Mouse (Mus musculus): Measurements from ENCODE around the gene Naa30. TPM values are rescaled to one million over a fixed set of nuclear protein-coding genes. Genes with fewer than 3 reads are reported as not detected.
A peak's percentile ranks its signal among the peaks of the same experiment; 100 is the strongest.
"Not testable (repeated sequence)": the region's sequence is repeated elsewhere in the genome, so short reads cannot be mapped to it uniquely, and the experiment has no call there.

The Naa30 gene
- polyA plus RNA-seq, 1 experiment from 2014 or later = 15.0 TPM

DNA sequence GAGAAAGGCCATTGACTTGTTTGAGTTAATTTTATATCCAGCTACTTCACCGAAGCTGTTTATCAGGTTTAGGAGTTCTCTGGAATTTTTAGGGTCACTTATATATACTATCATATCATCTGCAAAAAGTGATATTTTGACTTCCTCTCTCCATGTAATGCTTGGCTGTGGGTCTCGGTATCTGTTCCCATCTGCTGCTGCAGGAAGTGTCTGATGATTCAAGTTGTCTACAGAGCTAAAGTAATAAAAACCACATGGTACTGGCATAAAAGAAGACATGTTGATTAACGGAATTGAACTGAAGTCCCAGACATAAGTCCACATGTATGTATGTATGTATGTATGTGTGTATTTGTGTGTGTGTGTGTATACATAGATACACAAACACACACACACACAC is 38.2 kb downstream of the Naa30 start:
- not testable (repeated sequence) for H3K9ac ChIP-seq (ENCODE audit: low read length); ATAC-seq; H3K27me3 ChIP-seq (replicated peaks; ENCODE audit: control insufficient read depth, insufficient read depth, low read length); H3K4me3 ChIP-seq (ENCODE audit: low read depth, low read length); H3K9me3 ChIP-seq (replicated peaks; ENCODE audit: control insufficient read depth, low read length); H3K4me2 ChIP-seq (ENCODE audit: low read length); H3K27ac ChIP-seq (ENCODE audit: low read depth, low read length); H3K36me3 ChIP-seq (ENCODE audit: control insufficient read depth, insufficient read depth, low read length); DNase-seq (ENCODE audit: low spot score); H3K4me1 ChIP-seq (ENCODE audit: control insufficient read depth, insufficient read depth, low read length)
- 89% methylated on average over 3 of the region's 3 CpGs for WGBS

- Histone ChIP-seq H3K36me3 (ENCODE audit: control insufficient read depth, insufficient read depth, low read length) (no peaks in the 10 kb centered on the region), H3K4me2 (ENCODE audit: low read length) (no peak overlapping the region), H3K27me3 (replicated peaks; ENCODE audit: control insufficient read depth, insufficient read depth, low read length) (no peaks in the 10 kb centered on the region), H3K4me3 (ENCODE audit: low read depth, low read length) (no peak overlapping the region), H3K27ac (ENCODE audit: low read depth, low read length) (no peak overlapping the region), H3K9ac (ENCODE audit: low read length) (no peak overlapping the region), H3K4me1 (ENCODE audit: control insufficient read depth, insufficient read depth, low read length) (no peaks in the 10 kb centered on the region), H3K9me3 (replicated peaks; ENCODE audit: control insufficient read depth, low read length) (no peaks in the 10 kb centered on the region)
- DNase-seq (ENCODE audit: low spot score) (no peak), ATAC-seq (no peak)
- WGBS = 63% methylated on average over 7 of the region's 7 CpGs
These were observed 46.7 kb downstream of the Naa30 start for GRCm38 (mm10) chr14:49218677-49219076.

- 89% methylated on average over 4 of the region's 4 CpGs for WGBS
- not testable (repeated sequence) for H3K9ac ChIP-seq (ENCODE audit: low read length); H3K27me3 ChIP-seq (replicated peaks; ENCODE audit: control insufficient read depth, insufficient read depth, low read length); DNase-seq (ENCODE audit: low spot score); ATAC-seq; H3K36me3 ChIP-seq (ENCODE audit: control insufficient read depth, insufficient read depth, low read length); H3K4me1 ChIP-seq (ENCODE audit: control insufficient read depth, insufficient read depth, low read length); H3K27ac ChIP-seq (ENCODE audit: low read depth, low read length); H3K9me3 ChIP-seq (replicated peaks; ENCODE audit: control insufficient read depth, low read length); H3K4me3 ChIP-seq (ENCODE audit: low read depth, low read length); H3K4me2 ChIP-seq (ENCODE audit: low read length)
These were observed 47.5 kb downstream of the Naa30 start for GRCm38 (mm10) chr14:49219466-49220022.

DNA sequence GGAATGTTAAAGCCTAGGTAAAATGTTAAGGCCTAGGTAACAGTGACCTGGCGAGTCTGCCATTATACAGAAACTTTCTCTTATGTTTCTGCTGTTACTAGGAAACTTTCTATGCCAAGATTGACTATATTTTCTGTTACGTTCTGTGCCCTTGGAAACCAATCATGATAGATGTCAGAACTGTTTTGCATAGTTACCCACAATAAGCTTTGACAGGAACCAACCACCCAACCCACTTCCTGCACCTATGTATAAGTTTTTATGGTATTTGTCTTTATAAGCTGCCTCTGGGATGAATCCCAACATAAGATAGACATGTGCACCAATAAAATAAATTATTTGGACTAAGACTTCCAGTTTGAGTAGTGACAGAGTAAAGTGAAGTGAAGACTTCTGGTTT is 49.7 kb downstream of the Naa30 start:
- DNase-seq (ENCODE audit: low spot score) = no peak
- H3K27me3 ChIP-seq (replicated peaks; ENCODE audit: control insufficient read depth, insufficient read depth, low read length) = no peaks in the 10 kb centered on the region
- H3K27ac ChIP-seq (ENCODE audit: low read depth, low read length) = no peak overlapping the region
- no peaks in the 10 kb centered on the region for H3K4me1 ChIP-seq (ENCODE audit: control insufficient read depth, insufficient read depth, low read length)
- 88% methylated on average over 2 of the region's 2 CpGs for WGBS
- H3K4me3 ChIP-seq (ENCODE audit: low read depth, low read length) = no peak overlapping the region
- no peak overlapping the region for H3K9ac ChIP-seq (ENCODE audit: low read length)
- no peak for ATAC-seq
- H3K9me3 ChIP-seq (replicated peaks; ENCODE audit: control insufficient read depth, low read length) = no peaks in the 10 kb centered on the region
- no peak overlapping the region for H3K4me2 ChIP-seq (ENCODE audit: low read length)
- H3K36me3 ChIP-seq (ENCODE audit: control insufficient read depth, insufficient read depth, low read length) = no peaks in the 10 kb centered on the region

DNA sequence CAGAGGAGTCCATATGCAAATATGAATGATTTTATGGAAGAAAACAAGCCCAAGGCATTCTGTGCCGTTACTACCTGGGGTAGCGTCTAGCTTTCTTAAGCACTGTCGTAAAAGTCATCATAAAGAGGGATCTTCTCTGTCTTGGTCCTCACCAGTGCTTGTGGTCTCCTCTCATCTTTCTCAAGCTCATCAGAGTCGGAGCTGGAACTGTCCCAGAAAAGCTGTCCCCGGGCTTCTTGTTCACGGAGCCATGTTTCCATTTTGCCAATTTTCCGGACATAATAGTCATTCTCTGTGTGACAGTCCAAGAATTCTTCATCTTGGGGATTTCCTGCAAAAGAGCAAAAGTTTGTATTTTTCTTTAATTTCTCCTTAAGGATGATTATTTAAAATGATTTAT is 54.4 kb downstream of the Naa30 start:
- no peaks in the 10 kb centered on the region for H3K9me3 ChIP-seq (replicated peaks; ENCODE audit: control insufficient read depth, low read length)
- no peaks in the 10 kb centered on the region for H3K27me3 ChIP-seq (replicated peaks; ENCODE audit: control insufficient read depth, insufficient read depth, low read length)
- no peak overlapping the region for H3K9ac ChIP-seq (ENCODE audit: low read length)
- ATAC-seq = no peak
- H3K4me3 ChIP-seq (ENCODE audit: low read depth, low read length) = no peak overlapping the region
- H3K4me2 ChIP-seq (ENCODE audit: low read length) = no peak overlapping the region
- 84% methylated on average over 7 of the region's 7 CpGs for WGBS
- no peaks in the 10 kb centered on the region for H3K4me1 ChIP-seq (ENCODE audit: control insufficient read depth, insufficient read depth, low read length)
- no peak for DNase-seq (ENCODE audit: low spot score)
- H3K36me3 ChIP-seq (ENCODE audit: control insufficient read depth, insufficient read depth, low read length) = no peaks in the 10 kb centered on the region
- H3K27ac ChIP-seq (ENCODE audit: low read depth, low read length) = no peak overlapping the region

GRCm38 (mm10) chr14:49226986-49227385 is 55.0 kb downstream of the Naa30 start:
- no peaks in the 10 kb centered on the region for H3K36me3 ChIP-seq (ENCODE audit: control insufficient read depth, insufficient read depth, low read length)
- no peak overlapping the region for H3K4me3 ChIP-seq (ENCODE audit: low read depth, low read length)
- no peaks in the 10 kb centered on the region for H3K9me3 ChIP-seq (replicated peaks; ENCODE audit: control insufficient read depth, low read length)
- no peak overlapping the region for H3K4me2 ChIP-seq (ENCODE audit: low read length)
- ATAC-seq (no peak), DNase-seq (ENCODE audit: low spot score) (peak; percentile 51)
- no peak overlapping the region for H3K27ac ChIP-seq (ENCODE audit: low read depth, low read length)
- no peaks in the 10 kb centered on the region for H3K4me1 ChIP-seq (ENCODE audit: control insufficient read depth, insufficient read depth, low read length)
- no peak overlapping the region for H3K9ac ChIP-seq (ENCODE audit: low read length)
- WGBS = 71% methylated on average over 11 of the region's 11 CpGs
- H3K27me3 ChIP-seq (replicated peaks; ENCODE audit: control insufficient read depth, insufficient read depth, low read length) = no peaks in the 10 kb centered on the region

DNA sequence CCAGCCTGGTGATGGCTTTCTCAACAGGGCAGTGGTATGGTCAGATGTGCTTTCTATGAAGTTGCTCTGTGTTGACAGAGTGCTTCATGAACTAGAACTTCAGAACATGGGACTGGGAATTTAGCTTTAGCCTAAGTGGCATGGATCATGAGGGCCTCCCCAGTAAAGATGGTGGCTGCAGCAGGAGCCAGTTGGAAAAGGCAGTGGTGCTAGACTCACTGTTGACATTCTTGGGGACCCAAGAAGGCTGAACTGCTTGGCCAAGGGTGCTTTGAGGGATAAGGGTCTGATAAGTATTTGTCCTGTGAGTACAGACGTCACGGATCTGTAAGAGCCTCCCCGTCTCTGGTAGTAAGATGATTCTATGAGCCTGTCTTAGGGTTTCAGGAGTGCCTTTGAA is 59.8 kb downstream of the Naa30 start:
- H3K36me3 ChIP-seq (ENCODE audit: control insufficient read depth, insufficient read depth, low read length) = no peaks in the 10 kb centered on the region
- H3K9ac ChIP-seq (ENCODE audit: low read length) = no peak overlapping the region
- no peaks in the 10 kb centered on the region for H3K27me3 ChIP-seq (replicated peaks; ENCODE audit: control insufficient read depth, insufficient read depth, low read length)
- H3K4me2 ChIP-seq (ENCODE audit: low read length) = no peak overlapping the region
- ATAC-seq (no peak), DNase-seq (ENCODE audit: low spot score) (no peak)
- H3K27ac ChIP-seq (ENCODE audit: low read depth, low read length) = no peak overlapping the region
- 92% methylated on average over 3 of the region's 3 CpGs for WGBS
- H3K4me1 ChIP-seq (ENCODE audit: control insufficient read depth, insufficient read depth, low read length) = no peaks in the 10 kb centered on the region
- H3K4me3 ChIP-seq (ENCODE audit: low read depth, low read length) = no peak overlapping the region
- no peaks in the 10 kb centered on the region for H3K9me3 ChIP-seq (replicated peaks; ENCODE audit: control insufficient read depth, low read length)

DNA sequence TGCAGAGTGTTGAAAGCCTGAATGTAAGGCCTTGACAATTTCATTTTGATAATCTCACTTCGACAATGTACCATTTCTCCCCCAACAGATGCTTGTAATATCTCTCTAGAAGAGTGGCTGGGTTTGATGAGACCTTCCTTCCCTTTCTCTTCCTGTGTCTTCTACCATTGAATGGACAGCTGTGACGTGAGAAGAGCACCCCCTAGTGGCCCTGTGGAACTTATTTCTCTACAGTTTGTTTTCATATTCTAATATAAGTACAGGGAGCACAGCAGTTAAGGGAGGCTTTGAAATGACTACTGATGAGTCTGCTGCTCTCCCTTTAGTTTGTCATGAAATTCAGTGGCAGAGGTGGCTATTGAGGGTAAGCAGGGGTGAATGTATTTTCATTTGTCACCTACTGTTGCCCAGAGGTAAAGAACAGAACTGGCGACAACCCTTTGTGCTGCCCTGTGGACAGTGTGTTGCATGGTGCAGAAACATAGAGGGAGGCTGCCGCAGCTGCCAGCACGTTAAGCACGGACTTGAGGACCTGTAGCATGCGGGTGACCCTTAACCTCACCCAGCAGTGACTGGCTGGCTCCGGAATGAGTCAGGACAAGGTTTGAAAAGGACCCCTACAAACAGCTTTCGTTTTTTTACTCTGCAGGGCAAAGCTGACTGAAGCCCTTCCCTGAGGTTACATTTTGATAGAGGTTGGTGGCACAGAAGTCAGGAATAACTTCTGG is 62.9 kb downstream of the Naa30 start:
- H3K4me2 ChIP-seq (ENCODE audit: low read length) = no peak overlapping the region
- ATAC-seq (no peak), DNase-seq (ENCODE audit: low spot score) (peak; percentile 64)
- no peak overlapping the region for H3K9ac ChIP-seq (ENCODE audit: low read length)
- H3K27me3 ChIP-seq (replicated peaks; ENCODE audit: control insufficient read depth, insufficient read depth, low read length) = no peaks in the 10 kb centered on the region
- H3K4me1 ChIP-seq (ENCODE audit: control insufficient read depth, insufficient read depth, low read length) = no peaks in the 10 kb centered on the region
- H3K27ac ChIP-seq (ENCODE audit: low read depth, low read length) = no peak overlapping the region
- H3K36me3 ChIP-seq (ENCODE audit: control insufficient read depth, insufficient read depth, low read length) = no peaks in the 10 kb centered on the region
- WGBS = 48% methylated on average over 9 of the region's 9 CpGs
- no peaks in the 10 kb centered on the region for H3K9me3 ChIP-seq (replicated peaks; ENCODE audit: control insufficient read depth, low read length)
- no peak overlapping the region for H3K4me3 ChIP-seq (ENCODE audit: low read depth, low read length)

DNA sequence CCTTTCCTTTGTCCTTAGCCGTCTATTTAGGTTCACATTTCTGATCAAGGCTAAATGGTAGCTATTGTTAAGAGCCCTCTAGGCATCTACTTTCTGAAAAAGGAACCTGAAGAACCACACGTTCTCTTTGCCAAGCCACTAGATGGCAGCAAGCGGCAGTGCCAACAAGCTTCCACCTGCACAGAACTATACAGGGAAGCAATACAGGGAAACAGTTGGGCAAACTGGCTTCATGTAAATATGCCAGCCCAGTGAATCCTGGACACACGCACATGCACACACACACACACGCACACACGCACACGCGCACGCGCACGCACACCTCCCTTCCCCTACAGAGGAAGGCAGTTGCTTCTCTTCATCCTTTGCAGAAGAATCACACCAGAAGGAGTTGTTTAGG is 66.2 kb downstream of the Naa30 start:
- Histone ChIP-seq H3K36me3 (ENCODE audit: control insufficient read depth, insufficient read depth, low read length) (no peaks in the 10 kb centered on the region), H3K27ac (ENCODE audit: low read depth, low read length) (no peak overlapping the region), H3K27me3 (replicated peaks; ENCODE audit: control insufficient read depth, insufficient read depth, low read length) (no peaks in the 10 kb centered on the region), H3K9me3 (replicated peaks; ENCODE audit: control insufficient read depth, low read length) (no peaks in the 10 kb centered on the region), H3K4me1 (ENCODE audit: control insufficient read depth, insufficient read depth, low read length) (no peaks in the 10 kb centered on the region), H3K9ac (ENCODE audit: low read length) (no peak overlapping the region), H3K4me2 (ENCODE audit: low read length) (no peak overlapping the region), H3K4me3 (ENCODE audit: low read depth, low read length) (no peak overlapping the region)
- WGBS = 26% methylated on average over 11 of the region's 11 CpGs
- DNase-seq (ENCODE audit: low spot score) (peak; percentile 90), ATAC-seq (peak; percentile 84)
